Mouse (Mus musculus): ENCODE data around the gene Olfr108. TPM values are rescaled to one million over a fixed set of nuclear protein-coding genes. Genes with fewer than 3 reads are reported as not detected.

The Olfr108 gene
- not detected for polyA plus RNA-seq (2017; shearing (Covaris generic))

GRCm38 (mm10) chr17:37445180-37445579 is at the start of gene Olfr108:
Gene Olfr108 (plus strand): TSS chr17:37445480.

GRCm38 (mm10) chr17:37398926-37399325 is 46.4 kb upstream of the Olfr108 start, which contains the start of gene Olfr107:
Gene Olfr107 (plus strand): TSS chr17:37399226.

GRCm38 (mm10) chr17:37458616-37459015 is 13.3 kb downstream of the Olfr108 start, which contains the start of gene Olfr109:
Gene Olfr109 (plus strand): TSS chr17:37458916.

GRCm38 (mm10) chr17:37483452-37483851 is 38.2 kb downstream of the Olfr108 start, which contains the start of gene H2-M2:
Gene H2-M2 (minus strand): TSS chr17:37483552.

GRCm38 (mm10) chr17:37491930-37492518 is 46.7 kb downstream of the Olfr108 start, which contains the start of gene Olfr110:
Gene Olfr110 (plus strand): TSS chr17:37492468.

Other genes starting within 250 kb of the Olfr108 start
- not detected for gene Olfr94, start 244.5 kb upstream of the Olfr108 start, polyA plus RNA-seq (2017; shearing (Covaris generic))
- gene Olfr95, start 232.4 kb upstream of the Olfr108 start, polyA plus RNA-seq (2017; shearing (Covaris generic)): not detected
- not detected for gene Olfr96, start 225.3 kb upstream of the Olfr108 start, polyA plus RNA-seq (2017; shearing (Covaris generic))
- gene Olfr97, start 208.2 kb upstream of the Olfr108 start, polyA plus RNA-seq (2017; shearing (Covaris generic)): not detected
- gene Olfr98, start 181.7 kb upstream of the Olfr108 start, polyA plus RNA-seq (2017; shearing (Covaris generic)): not detected
- 132 TPM for gene H2-M3, start 175.3 kb upstream of the Olfr108 start, polyA plus RNA-seq (2017; shearing (Covaris generic))
- 3.7 TPM for gene Olfr99, start 162.0 kb upstream of the Olfr108 start, polyA plus RNA-seq (2017; shearing (Covaris generic))
- gene Olfr101, start 141.2 kb upstream of the Olfr108 start, polyA plus RNA-seq (2017; shearing (Covaris generic)): not detected
- not detected for gene Olfr102, start 128.4 kb upstream of the Olfr108 start, polyA plus RNA-seq (2017; shearing (Covaris generic))
- not detected for gene Olfr103, start 105.8 kb upstream of the Olfr108 start, polyA plus RNA-seq (2017; shearing (Covaris generic))
- gene Olfr104-ps, start 85.9 kb upstream of the Olfr108 start, polyA plus RNA-seq (2017; shearing (Covaris generic)): not detected
- 0.07 TPM for gene Olfr105-ps, start 66.4 kb upstream of the Olfr108 start, polyA plus RNA-seq (2017; shearing (Covaris generic))
- not detected for gene Olfr106-ps, start 55.1 kb upstream of the Olfr108 start, polyA plus RNA-seq (2017; shearing (Covaris generic))
- not detected for gene Olfr107, start 46.3 kb upstream of the Olfr108 start, polyA plus RNA-seq (2017; shearing (Covaris generic))
- gene Olfr109, start 13.4 kb downstream of the Olfr108 start, polyA plus RNA-seq (2017; shearing (Covaris generic)): not detected
- gene H2-M2, start 38.1 kb downstream of the Olfr108 start, polyA plus RNA-seq (2017; shearing (Covaris generic)): 0.27 TPM
- not detected for gene Olfr110, start 47.0 kb downstream of the Olfr108 start, polyA plus RNA-seq (2017; shearing (Covaris generic))
- gene Olfr111, start 62.5 kb downstream of the Olfr108 start, polyA plus RNA-seq (2017; shearing (Covaris generic)): not detected
- not detected for gene Olfr112, start 124.0 kb downstream of the Olfr108 start, polyA plus RNA-seq (2017; shearing (Covaris generic))
- gene Olfr113, start 132.2 kb downstream of the Olfr108 start, polyA plus RNA-seq (2017; shearing (Covaris generic)): not detected
- gene Olfr114, start 147.3 kb downstream of the Olfr108 start, polyA plus RNA-seq (2017; shearing (Covaris generic)): not detected
- gene Olfr115, start 181.6 kb downstream of the Olfr108 start, polyA plus RNA-seq (2017; shearing (Covaris generic)): not detected
- not detected for gene Olfr116, start 181.7 kb downstream of the Olfr108 start, polyA plus RNA-seq (2017; shearing (Covaris generic))
- gene Olfr117, start 218.3 kb downstream of the Olfr108 start, polyA plus RNA-seq (2017; shearing (Covaris generic)): not detected
- gene Olfr118, start 221.5 kb downstream of the Olfr108 start, polyA plus RNA-seq (2017; shearing (Covaris generic)): not detected